7 mouse cellular contexts compared by ENCODE assay signal in the genomic region with DNA sequence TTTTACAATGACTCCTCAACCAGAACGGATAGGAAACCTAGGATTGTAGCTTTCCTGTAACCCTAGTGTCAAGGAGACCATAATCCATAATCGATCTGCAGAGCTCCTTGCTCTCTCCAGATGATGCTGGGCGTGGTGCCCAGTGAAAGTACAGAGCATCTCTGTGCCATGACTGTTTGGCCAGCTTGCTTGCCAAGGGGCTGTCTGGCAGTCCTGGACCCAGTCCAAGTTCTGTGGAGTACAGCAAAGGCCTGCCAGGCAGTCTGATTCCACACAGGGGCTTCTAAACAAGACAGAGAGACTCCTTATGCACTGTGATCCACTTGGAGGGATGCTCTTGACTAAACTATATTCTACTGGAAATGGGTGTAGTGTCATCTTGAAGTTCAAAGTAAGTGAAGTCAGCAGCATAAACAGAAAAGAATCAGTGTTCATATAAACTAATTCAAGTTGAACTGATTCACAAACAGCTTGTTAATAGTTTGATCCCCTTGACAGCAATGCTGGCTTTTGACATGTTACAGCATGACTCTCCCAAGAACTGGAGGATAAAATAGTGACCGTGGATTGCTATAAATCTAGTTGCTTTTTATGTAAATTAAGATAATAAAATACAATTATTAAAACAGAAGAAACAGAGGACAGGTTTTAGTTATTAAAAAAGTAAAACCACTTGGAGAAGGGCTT.
A peak's percentile ranks its signal among the peaks of the same experiment; 100 is the strongest.
DNase-seq lines count a peak whose midpoint lies in the region; ATAC-seq lines count a peak whose summit lies in the region.

No protein-coding gene starts in this region.

- 57% methylated on average over 4 of the region's 4 CpGs for WGBS in neural tube, embryonic 14.5 days

- H3K4me2 ChIP-seq in neural tube, embryonic 14.5 days (ENCODE audit: low read depth, low read length): no peak overlapping the region

- H3K27ac ChIP-seq in neural tube, embryonic 14.5 days (ENCODE audit: low read depth, low read length): no peak overlapping the region

- peak; percentile 40 for DNase-seq in adrenal gland, postnatal 14 days
- DNase-seq in cerebellum, adult 18-20 months: peak; percentile 71 to 77
- DNase-seq in layer of hippocampus, adult 18-20 months (ENCODE audit: low spot score in 2 of 2): peak; percentile 53 to 81
- no peak for DNase-seq in T-cell, adult 2 months (ENCODE audit: low spot score)
- no peak for DNase-seq in spleen, postnatal 10 days (ENCODE audit: low spot score in 2 of 2)
- no peak for DNase-seq in urinary bladder, adult 18-20 months (ENCODE audit: low spot score in 2 of 2)

- no peaks in the 10 kb centered on the region for H3K36me3 ChIP-seq in neural tube, embryonic 14.5 days (ENCODE audit: control insufficient read depth, insufficient read depth, low read length)

- H3K9me3 ChIP-seq in neural tube, embryonic 14.5 days (ENCODE audit: control insufficient read depth, low read length): no peaks in the 10 kb centered on the region

- no peak overlapping the region for H3K4me3 ChIP-seq in neural tube, embryonic 14.5 days (ENCODE audit: low read depth, low read length)

- H3K9ac ChIP-seq in neural tube, embryonic 14.5 days (replicated peaks; ENCODE audit: low read depth, low read length): no peak overlapping the region

- peak; percentile 93; the same call in 1 of the 2 replicates for ATAC-seq in neural tube, embryonic 14.5 days (ENCODE audit: low read depth)

- H3K4me1 ChIP-seq in neural tube, embryonic 14.5 days (ENCODE audit: control insufficient read depth, insufficient read depth, low read length): no peaks in the 10 kb centered on the region

- no peaks in the 10 kb centered on the region for H3K27me3 ChIP-seq in neural tube, embryonic 14.5 days (ENCODE audit: control insufficient read depth, insufficient read depth, low read length)

Comparison
In these comparisons a context has a peak if more than half of its experiments do, and no peak if none do; other contexts are left out.
1. DNase-seq: peak in adrenal gland, postnatal 14 days (single experiment), cerebellum, adult 18-20 months (2 of 2) and layer of hippocampus, adult 18-20 months (2 of 2); none in T-cell, adult 2 months (single experiment), spleen, postnatal 10 days (0 of 2) and urinary bladder, adult 18-20 months (0 of 2).